Mouse (Mus musculus) cortical plate, adult 2 months (tissue): ENCODE measurements at regions not wholly inside any gene's neighbourhood (a gene's known extent, or its start where the extent isn't known, plus 50 kb on each side); places are given as distances from the start of the nearest gene placed in this dataset.

ENCODE experiments used
- CTCF ChIP-seq: fragments of 200-500 bp; IDR thresholded peaks from 2 replicates; pipeline ENCODE4 v1.5.1; 2011; ENCODE audit warnings: mild to moderate bottlenecking, control low read depth, low read length; ENCODE audit not compliant: insufficient read depth; ENCODE audit errors: extremely low read depth
- POLR2A ChIP-seq: fragments of 200-500 bp; IDR thresholded peaks from 2 replicates; pipeline ENCODE4 v1.6.1; 2011; ENCODE audit warnings: mild to moderate bottlenecking, low read length, control low read depth; ENCODE audit not compliant: insufficient read depth; ENCODE audit errors: extremely low read depth

- TF ChIP-seq CTCF: no peak
- no peak for TF ChIP-seq POLR2A
Measured at GRCm38 (mm10) chr3:120898931-120899330, 272.6 kb downstream of the Rwdd3 start.
